Mouse (Mus musculus): Measurements from ENCODE around the gene Smim11. TPM values are rescaled to one million over a fixed set of nuclear protein-coding genes. Genes with fewer than 3 reads are reported as not detected.

Smim11 gene
- polyA plus RNA-seq, 1 experiment from 2014 or later = 143 TPM

DNA sequence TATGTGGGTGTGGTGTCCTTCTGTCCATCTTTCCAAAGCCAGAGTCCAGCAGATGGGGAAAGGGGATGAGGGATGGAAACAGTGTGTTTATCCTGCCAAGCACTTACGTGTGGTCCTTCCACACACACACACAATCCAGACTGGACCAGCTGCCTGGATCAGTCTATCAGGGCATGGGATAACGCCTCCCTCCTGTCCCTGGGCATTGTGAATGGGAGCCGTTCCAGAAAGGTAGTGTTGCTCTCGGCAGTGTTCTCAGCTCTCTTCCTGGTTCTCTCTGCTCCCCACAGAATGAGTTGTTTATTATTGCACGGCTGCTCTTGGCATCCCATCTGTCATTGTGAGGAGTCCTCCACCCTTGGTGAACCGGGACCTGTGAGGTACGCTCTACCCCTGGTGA is 59.6 kb downstream of the Smim11 start:
- Histone ChIP-seq H3K4me3 (ENCODE audit: low read depth, low read length) (no peak overlapping the region), H3K27me3 (ENCODE audit: control insufficient read depth, insufficient read depth, low read length) (no peaks in the 10 kb centered on the region), H3K4me2 (replicated peaks; ENCODE audit: low read depth, low read length) (no peak overlapping the region), H3K4me1 (ENCODE audit: control insufficient read depth, insufficient read depth, low read length) (no peaks in the 10 kb centered on the region; the same call in 1 of the 2 replicates), H3K36me3 (ENCODE audit: control insufficient read depth, insufficient read depth, low read length) (no peaks in the 10 kb centered on the region), H3K9ac (replicated peaks; ENCODE audit: low read depth, low read length) (no peak overlapping the region), H3K9me3 (ENCODE audit: control insufficient read depth, low read depth, low read length) (no peaks in the 10 kb centered on the region), H3K27ac (ENCODE audit: low read length) (no peak overlapping the region)
- no peak for ATAC-seq (ENCODE audit: insufficient number of reproducible peaks, insufficient read depth, low FRiP score, low read depth)
- WGBS = 40% methylated on average over 7 of the region's 7 CpGs

Other genes starting within 250 kb of the Smim11 start
- 95.4 and 96.8 TPM in 2 replicates for gene Mrps6, start 243.0 kb upstream of the Smim11 start, polyA plus RNA-seq (2014; fragmentation: Nextera tagmentation; extraction: Ambion mirVana)
- not detected in 2 replicates for gene Gm49711, start 243.0 kb upstream of the Smim11 start, polyA plus RNA-seq (2014; fragmentation: Nextera tagmentation; extraction: Ambion mirVana)
- gene Slc5a3, start 243.0 kb upstream of the Smim11 start, polyA plus RNA-seq (2014; fragmentation: Nextera tagmentation; extraction: Ambion mirVana) = 8.5 and 9.8 TPM in 2 replicates
- 1.8 and 2.2 TPM in 2 replicates for gene Kcne2, start 8.9 kb upstream of the Smim11 start, polyA plus RNA-seq (2014; fragmentation: Nextera tagmentation; extraction: Ambion mirVana)
- 0.08 TPM in 1 of 2 replicates, not detected in the other for gene Fam243, start 20.2 kb downstream of the Smim11 start, polyA plus RNA-seq (2014; fragmentation: Nextera tagmentation; extraction: Ambion mirVana)
- 0.07 and 0.77 TPM in 2 replicates for gene Kcne1, start 58.2 kb downstream of the Smim11 start, polyA plus RNA-seq (2014; fragmentation: Nextera tagmentation; extraction: Ambion mirVana)
- 21.2 and 22.8 TPM in 2 replicates for gene Rcan1, start 169.6 kb downstream of the Smim11 start, polyA plus RNA-seq (2014; fragmentation: Nextera tagmentation; extraction: Ambion mirVana)
- gene Clic6, start 184.4 kb downstream of the Smim11 start, polyA plus RNA-seq (2014; fragmentation: Nextera tagmentation; extraction: Ambion mirVana) = 9.2 and 13.0 TPM in 2 replicates

Data from stomach, embryonic 14.5 days (tissue).